Mouse (Mus musculus) bone marrow macrophage, adult 2 months (primary cell): Measurements from ENCODE around the gene Tbxas1. TPM values are rescaled to one million over a fixed set of nuclear protein-coding genes. Genes with fewer than 3 reads are reported as not detected.

Source experiments
- H3K27ac ChIP-seq: 2 replicates; pipeline ENCODE4 v1.5.1; 2012; ENCODE audit warnings: low read depth, low read length; ENCODE audit not compliant: insufficient read depth
- H3K4me1 ChIP-seq: 2 replicates; pipeline ENCODE4 v1.6.1; 2012; ENCODE audit warnings: low read length; ENCODE audit not compliant: control insufficient read depth, insufficient read depth
- H3K4me3 ChIP-seq: 2 replicates; pipeline ENCODE4 v1.5.1; 2012; ENCODE audit warnings: mild to moderate bottlenecking, low read length, moderate library complexity; ENCODE audit not compliant: insufficient read depth
- CTCF ChIP-seq: IDR thresholded peaks from 2 replicates; pipeline ENCODE4 v1.5.1; 2012; ENCODE audit warnings: low read depth, mild to moderate bottlenecking, low read length, moderate library complexity
- POLR2A ChIP-seq: IDR thresholded peaks from 2 replicates; pipeline ENCODE4 v1.6.1; 2012; ENCODE audit warnings: mild to moderate bottlenecking, low read depth, low read length, borderline replicate concordance
- polyA plus RNA-seq: library from polyadenylated mRNA; stranded (reverse); fragments of >200 nt; gene quantifications from 2 replicates; pipeline ENCODE4 v1.2.4, GENCODE M21; 2012; ENCODE audit not compliant: missing spikeins, insufficient read depth, insufficient read length

The Tbxas1 gene
- polyA plus RNA-seq, 1 experiment = 115 TPM

GRCm38 (mm10) chr6:39059547-39060497 is 184.6 kb downstream of the Tbxas1 start:
- TF ChIP-seq POLR2A (no peak), CTCF (no peak)
- Histone ChIP-seq H3K4me3 (no peak overlapping the region), H3K27ac (no peak overlapping the region), H3K4me1 (peaks cover 14% of the 10 kb centered on the region)

- TF ChIP-seq POLR2A (no peak), CTCF (no peak)
- H3K27ac ChIP-seq = no peak overlapping the region
- H3K4me3 ChIP-seq = no peak overlapping the region
- peaks cover 1% of the 10 kb centered on the region for H3K4me1 ChIP-seq
These were observed 186.0 kb downstream of the Tbxas1 start for GRCm38 (mm10) chr6:39061180-39061579.

GRCm38 (mm10) chr6:39063541-39063940 is 188.3 kb downstream of the Tbxas1 start:
- no peak for TF ChIP-seq CTCF
- no peak for TF ChIP-seq POLR2A
- Histone ChIP-seq H3K4me1 (0 out of 2 replicates have a peak, but pooled peaks cover under 1% of the 10 kb centered on the region), H3K27ac (no peak overlapping the region), H3K4me3 (no peak overlapping the region)

GRCm38 (mm10) chr6:39066935-39067578 is 191.9 kb downstream of the Tbxas1 start:
- H3K27ac ChIP-seq = no peak overlapping the region
- H3K4me1 ChIP-seq = 0 out of 2 replicates have a peak, but pooled peaks cover 2% of the 10 kb centered on the region
- TF ChIP-seq POLR2A (no peak), CTCF (peak; percentile 96)
- no peak overlapping the region for H3K4me3 ChIP-seq

- no peak overlapping the region for H3K27ac ChIP-seq
- H3K4me3 ChIP-seq = no peak overlapping the region
- peaks cover 8% of the 10 kb centered on the region for H3K4me1 ChIP-seq
- no peak for TF ChIP-seq POLR2A
- TF ChIP-seq CTCF = no peak
These were observed 197.5 kb downstream of the Tbxas1 start for GRCm38 (mm10) chr6:39072664-39073063.

GRCm38 (mm10) chr6:39074186-39074585 is 199.0 kb downstream of the Tbxas1 start:
- Histone ChIP-seq H3K27ac (no peak overlapping the region), H3K4me1 (peaks cover 6% of the 10 kb centered on the region), H3K4me3 (no peak overlapping the region)
- TF ChIP-seq CTCF = no peak
- no peak for TF ChIP-seq POLR2A

- Histone ChIP-seq H3K4me3 (no peak overlapping the region), H3K4me1 (peaks cover 6% of the 10 kb centered on the region), H3K27ac (peak overlapping the region; percentile 14; the same call in 1 of the 2 replicates)
- TF ChIP-seq CTCF (no peak), POLR2A (no peak)
These were observed 201.3 kb downstream of the Tbxas1 start for GRCm38 (mm10) chr6:39076498-39076897.

GRCm38 (mm10) chr6:39104631-39105030 is 229.4 kb downstream of the Tbxas1 start:
- no peak overlapping the region for H3K27ac ChIP-seq
- TF ChIP-seq POLR2A (no peak), CTCF (no peak)
- no peaks in the 10 kb centered on the region for H3K4me1 ChIP-seq
- H3K4me3 ChIP-seq = no peak overlapping the region

GRCm38 (mm10) chr6:39106812-39107211 is 231.6 kb downstream of the Tbxas1 start:
- Histone ChIP-seq H3K27ac (no peak overlapping the region), H3K4me1 (no peaks in the 10 kb centered on the region), H3K4me3 (no peak overlapping the region)
- TF ChIP-seq POLR2A = no peak
- TF ChIP-seq CTCF = no peak

GRCm38 (mm10) chr6:39112701-39113100 is 237.5 kb downstream of the Tbxas1 start:
- TF ChIP-seq POLR2A (no peak), CTCF (no peak)
- no peak overlapping the region for H3K4me3 ChIP-seq
- H3K27ac ChIP-seq = no peak overlapping the region
- H3K4me1 ChIP-seq = peaks cover 8% of the 10 kb centered on the region

GRCm38 (mm10) chr6:39113141-39113540 is 237.9 kb downstream of the Tbxas1 start:
- no peak for TF ChIP-seq CTCF
- no peak for TF ChIP-seq POLR2A
- Histone ChIP-seq H3K27ac (no peak overlapping the region), H3K4me3 (no peak overlapping the region), H3K4me1 (peaks cover 8% of the 10 kb centered on the region)
